Comparison of ENCODE assay signal across 27 mouse cellular contexts in genomic region chr8:107109816-107110435, GRCm38 (mm10). TPM values are rescaled to one million over a fixed set of nuclear protein-coding genes. Genes with fewer than 3 reads are reported as not detected.
DNase-seq lines count a peak whose midpoint lies in the region; ATAC-seq and TF ChIP-seq lines count a peak whose summit lies in the region.
"Had no signal": no experiment of that assay in that cellular context is flagged by ENCODE, and none has a peak within 500 bp of the region (broad histone marks: within the 10 kb centered on the region; RNA-seq: fewer than 3 reads in every experiment).

No protein-coding gene starts in this region.

- H3K27ac ChIP-seq in layer of hippocampus, adult 2 months = no peak overlapping the region
- no peak overlapping the region for H3K27ac ChIP-seq in kidney, embryonic 14.5 days (ENCODE audit: low read depth, low read length)
- H3K27ac ChIP-seq: embryonic facial prominence, embryonic 12.5 days; forebrain, embryonic 12.5 days; gastrocnemius, adult 2 months; hindbrain, embryonic 14.5 days; midbrain, embryonic 15.5 days had no signal

- H3K4me2 ChIP-seq in kidney, embryonic 14.5 days (replicated peaks; ENCODE audit: low read depth, low read length) = no peak overlapping the region

- no peak for ATAC-seq in kidney, embryonic 14.5 days (ENCODE audit: low FRiP score, low TSS enrichment)
- ATAC-seq: midbrain, embryonic 15.5 days had no signal

- H3K4me1 ChIP-seq in kidney, embryonic 14.5 days (ENCODE audit: control insufficient read depth, insufficient read depth, low read length) = peaks cover 8% of the 10 kb centered on the region

- H3K9me3 ChIP-seq in kidney, embryonic 14.5 days (ENCODE audit: control insufficient read depth, low read length) = no peaks in the 10 kb centered on the region
- H3K9me3 ChIP-seq: embryonic facial prominence, embryonic 12.5 days; forebrain, embryonic 12.5 days; heart, embryonic 10.5 days; kidney, embryonic 15.5 days; limb, embryonic 10.5 days; midbrain, embryonic 15.5 days had no signal

- H3K9ac ChIP-seq in kidney, embryonic 14.5 days (ENCODE audit: low read depth, low read length) = no peak overlapping the region
- H3K9ac ChIP-seq: embryonic facial prominence, embryonic 12.5 days; forebrain, embryonic 12.5 days; hindbrain, embryonic 14.5 days; kidney, embryonic 15.5 days; midbrain, embryonic 15.5 days had no signal

- DNase-seq in layer of hippocampus, adult 2 months (ENCODE audit: low spot score in 2 of 2) = no peak
- no peak for DNase-seq in layer of hippocampus, postnatal 36 days
- DNase-seq in A20 (ENCODE audit: low read depth, low spot score) (peak; percentile 41), ES-CJ7 (ENCODE audit: low read depth, low spot score) (peak; percentile 73), adipocyte (ENCODE audit: low spot score) (no peak)
- DNase-seq in induced T-regulatory cell, adult 2 months (ENCODE audit: low read depth) = peak; percentile 46
- no peak for DNase-seq in gastrocnemius, adult 8-10 months (ENCODE audit: low spot score in 2 of 2)
- DNase-seq: adrenal gland, adult 8-10 months; cerebellum, adult 18-20 months; cerebellum, postnatal 14 days; gastrocnemius, adult 2 months; heart, postnatal 4 days; liver; lung, postnatal 10 days; thymus, postnatal 14 days had no signal

- H3K4me3 ChIP-seq in layer of hippocampus, adult 2 months = no peak overlapping the region
- no peak overlapping the region for H3K4me3 ChIP-seq in kidney, embryonic 14.5 days (ENCODE audit: low read length)
- H3K4me3 ChIP-seq: embryonic facial prominence, embryonic 12.5 days; forebrain, embryonic 12.5 days; gastrocnemius, adult 2 months; kidney, embryonic 15.5 days; limb, embryonic 10.5 days; midbrain, embryonic 15.5 days had no signal

- peak; percentile 20 for TF ChIP-seq CTCF in layer of hippocampus, adult 2 months (conservative IDR thresholded peaks at IDR 0.05)

- no peaks in the 10 kb centered on the region for H3K27me3 ChIP-seq in kidney, embryonic 14.5 days (ENCODE audit: control insufficient read depth, insufficient read depth, low read length)
- H3K27me3 ChIP-seq: embryonic facial prominence, embryonic 12.5 days; forebrain, embryonic 12.5 days; kidney, embryonic 15.5 days; midbrain, embryonic 15.5 days had no signal

- 88% methylated on average over 5 of the region's 5 CpGs for WGBS in kidney, embryonic 14.5 days

- no peaks in the 10 kb centered on the region for H3K36me3 ChIP-seq in kidney, embryonic 14.5 days (ENCODE audit: control insufficient read depth, insufficient read depth, low read length)
- H3K36me3 ChIP-seq: embryonic facial prominence, embryonic 12.5 days; forebrain, embryonic 12.5 days; heart, embryonic 10.5 days; kidney, embryonic 15.5 days; limb, embryonic 10.5 days; midbrain, embryonic 15.5 days had no signal

RNA-seq across cellular contexts. Expression of gene Terf2, which starts 13.6 kb away (rescaled TPM):
- 10 to 100 TPM; 32.7 to 39.2 TPM for total RNA-seq in layer of hippocampus, adult 2 months (2021)
- 10 to 100 TPM; 31.9 to 32.0 TPM for total RNA-seq in layer of hippocampus, postnatal 36 days (2021)
- total RNA-seq in gastrocnemius, adult 8-10 months (2022) = 10 to 100 TPM; 13.1 to 17.6 (median 14.7) TPM
- 15.8 and 19.2 TPM in 2 replicates for polyA plus RNA-seq in kidney, embryonic 14.5 days (2014; fragmentation: Nextera tagmentation; extraction: Ambion mirVana)

RNA-seq across cellular contexts. Expression of gene Cyb5b, which starts 40.5 kb away (rescaled TPM):
- total RNA-seq in layer of hippocampus, adult 2 months (2021) = 100 to 1,000 TPM; 103 to 104 TPM
- total RNA-seq in layer of hippocampus, postnatal 36 days (2021) = 100 to 1,000 TPM; 106 to 109 TPM
- 10 to 100 TPM; 28.2 to 39.7 (median 34.2) TPM for total RNA-seq in gastrocnemius, adult 8-10 months (2022)
- 67.0 and 152 TPM in 2 replicates for polyA plus RNA-seq in kidney, embryonic 14.5 days (2014; fragmentation: Nextera tagmentation; extraction: Ambion mirVana)

RNA-seq across cellular contexts. Expression of gene Tmed6, which starts 44.5 kb away (rescaled TPM):
- total RNA-seq in layer of hippocampus, adult 2 months (2021) = under 1 TPM in 1 of 2 experiments, not detected in 1; 0.42 TPM
- not detected for total RNA-seq in layer of hippocampus, postnatal 36 days (2021)
- not detected for total RNA-seq in gastrocnemius, adult 8-10 months (2022)
- polyA plus RNA-seq in kidney, embryonic 14.5 days (2014; fragmentation: Nextera tagmentation; extraction: Ambion mirVana) = 22.5 and 31.9 TPM in 2 replicates
- total RNA-seq: adrenal gland, adult 8-10 months; gastrocnemius, adult 2 months; heart, postnatal 4 days; layer of hippocampus, postnatal 10 days; megakaryocyte, adult 5-6 weeks had no signal
- polyA plus RNA-seq: embryonic facial prominence, embryonic 12.5 days; forebrain, embryonic 12.5 days; heart, embryonic 16.5 days; hindbrain, embryonic 14.5 days; midbrain, embryonic 15.5 days; neural tube, embryonic 14.5 days had no signal

RNA-seq across cellular contexts. Expression of gene Nip7, which starts 53.2 kb away (rescaled TPM):
- total RNA-seq in layer of hippocampus, adult 2 months (2021) = 10 to 100 TPM; 43.5 to 46.2 TPM
- total RNA-seq in layer of hippocampus, postnatal 36 days (2021) = 10 to 100 TPM; 44.9 to 47.9 TPM
- 10 to 100 TPM; 15.2 to 22.6 (median 19.1) TPM for total RNA-seq in gastrocnemius, adult 8-10 months (2022)
- polyA plus RNA-seq in kidney, embryonic 14.5 days (2014; fragmentation: Nextera tagmentation; extraction: Ambion mirVana) = 110 and 140 TPM in 2 replicates

RNA-seq across cellular contexts. Expression of gene Cog8, which starts 53.4 kb away (rescaled TPM):
- total RNA-seq in layer of hippocampus, adult 2 months (2021) = 10 to 100 TPM; 27.8 to 32.5 TPM
- total RNA-seq in layer of hippocampus, postnatal 36 days (2021) = 10 to 100 TPM; 28.3 to 31.1 TPM
- 10 to 100 TPM; 15.8 to 21.7 (median 19.5) TPM for total RNA-seq in gastrocnemius, adult 8-10 months (2022)
- 32.4 and 38.8 TPM in 2 replicates for polyA plus RNA-seq in kidney, embryonic 14.5 days (2014; fragmentation: Nextera tagmentation; extraction: Ambion mirVana)

Comparison
In these comparisons a context has a peak if more than half of its experiments do, and no peak if none do; other contexts are left out.
1. DNase-seq: peak in A20 (single experiment), ES-CJ7 (single experiment) and induced T-regulatory cell, adult 2 months (single experiment); none in layer of hippocampus, adult 2 months (0 of 2), layer of hippocampus, postnatal 36 days (0 of 2), gastrocnemius, adult 8-10 months (0 of 2) and adipocyte (single experiment).